Mouse (Mus musculus): ENCODE measurements around the gene Grb2.

GRCm38 (mm10) chr11:115638498-115639409 is 69.6 kb downstream of the Grb2 start:
- no peak for TF ChIP-seq POLR2A (IDR thresholded peaks at IDR 0.05; ENCODE audit: low read depth, low read length)
- no peak for TF ChIP-seq CTCF (conservative IDR thresholded peaks at IDR 0.05; ENCODE audit: insufficient read depth, insufficient read length, low read depth, low read length)
